Mouse (Mus musculus): ENCODE measurements around the gene Ptpn20. TPM values are rescaled to one million over a fixed set of nuclear protein-coding genes. Genes with fewer than 3 reads are reported as not detected.

Ptpn20 gene
- 0.47 TPM for polyA plus RNA-seq (2014; fragmentation: Illumina TruSeq; extraction: RNeasy Lipid Tissue Mini Kit (QIAGEN cat#74804); ENCODE audit: low read depth, low replicate concordance)

DNA sequence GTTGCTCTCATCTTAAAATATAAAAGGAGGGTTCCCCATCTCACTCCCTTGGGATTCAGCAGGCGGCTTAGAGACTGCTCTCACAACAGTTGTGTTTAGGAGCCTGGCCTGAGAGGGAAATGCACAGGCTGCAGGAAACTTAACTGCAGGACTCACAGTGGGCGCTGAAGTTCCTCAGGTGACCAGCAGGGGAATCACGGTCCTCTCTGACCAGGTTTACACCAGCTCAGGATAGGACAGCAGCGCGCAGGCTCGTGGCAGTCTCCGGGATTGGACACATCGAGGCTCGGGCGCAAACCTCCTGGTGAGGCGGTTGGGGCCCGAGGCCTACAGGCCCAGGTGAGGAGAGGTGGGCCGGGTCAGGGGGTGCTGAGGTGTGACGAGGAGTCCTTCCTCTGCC, at the start of gene Ptpn20:
Gene Ptpn20 (plus strand): TSS at position 257 of the 400 bp plus-strand sequence.

Other genes with a start within 250 kb of the Ptpn20 start
- 66.4 TPM for gene Mapk8, start 142.0 kb upstream of the Ptpn20 start, polyA plus RNA-seq (2014; fragmentation: Illumina TruSeq; extraction: RNeasy Lipid Tissue Mini Kit (QIAGEN cat#74804); ENCODE audit: low read depth, low replicate concordance)
- gene Frmpd2, start 117.5 kb upstream of the Ptpn20 start, polyA plus RNA-seq (2014; fragmentation: Illumina TruSeq; extraction: RNeasy Lipid Tissue Mini Kit (QIAGEN cat#74804); ENCODE audit: low read depth, low replicate concordance): not detected

Data from adrenal gland, adult 10 weeks (tissue).